Mouse (Mus musculus) urinary bladder, postnatal 0 days (tissue): ENCODE data around the gene Atxn3. TPM values are rescaled to one million over a fixed set of nuclear protein-coding genes. Genes with fewer than 3 reads are reported as not detected.

ENCODE experiments used
- polyA plus RNA-seq: library from polyadenylated mRNA; unstranded; fragments of >200 nt; fragmentation: Nextera tagmentation; extraction: Ambion mirVana; gene quantifications from 2 replicates; pipeline ENCODE4 v1.2.1, GENCODE M21; 2015

The Atxn3 gene
- 10.2 and 11.6 TPM in 2 replicates for polyA plus RNA-seq

DNA sequence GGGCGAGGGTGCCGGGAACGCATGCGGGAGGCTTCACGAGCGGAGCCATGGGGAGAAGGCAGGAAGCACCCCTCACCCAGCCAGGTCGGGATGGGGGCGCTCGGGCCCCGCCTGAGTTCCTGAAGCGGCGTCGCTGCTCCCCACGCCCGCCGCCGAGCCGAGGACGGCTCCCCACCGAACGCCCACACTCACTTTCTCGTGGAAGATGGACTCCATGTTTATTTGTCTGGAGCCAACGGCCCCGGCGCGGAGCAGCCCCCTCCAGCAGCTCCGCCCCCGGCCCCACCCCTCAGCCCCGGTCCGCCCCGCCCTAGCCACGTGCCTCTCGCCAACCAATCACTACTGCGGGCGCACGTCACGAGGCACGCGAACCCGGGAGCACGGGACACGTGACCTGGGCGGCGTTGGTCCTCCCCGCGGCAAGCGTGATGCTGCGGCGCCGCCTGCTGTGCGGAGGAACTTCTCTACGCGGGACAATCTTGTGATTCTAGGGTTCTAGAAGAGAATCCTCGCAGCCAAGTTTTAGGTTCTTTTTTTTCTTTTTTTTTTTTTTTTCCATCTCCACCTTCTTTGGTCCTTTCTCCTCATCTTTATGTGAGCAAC is at the start of gene Atxn3:
Atxn3 (minus strand) TSS at position 305 of the 603 bp plus-strand sequence.

DNA sequence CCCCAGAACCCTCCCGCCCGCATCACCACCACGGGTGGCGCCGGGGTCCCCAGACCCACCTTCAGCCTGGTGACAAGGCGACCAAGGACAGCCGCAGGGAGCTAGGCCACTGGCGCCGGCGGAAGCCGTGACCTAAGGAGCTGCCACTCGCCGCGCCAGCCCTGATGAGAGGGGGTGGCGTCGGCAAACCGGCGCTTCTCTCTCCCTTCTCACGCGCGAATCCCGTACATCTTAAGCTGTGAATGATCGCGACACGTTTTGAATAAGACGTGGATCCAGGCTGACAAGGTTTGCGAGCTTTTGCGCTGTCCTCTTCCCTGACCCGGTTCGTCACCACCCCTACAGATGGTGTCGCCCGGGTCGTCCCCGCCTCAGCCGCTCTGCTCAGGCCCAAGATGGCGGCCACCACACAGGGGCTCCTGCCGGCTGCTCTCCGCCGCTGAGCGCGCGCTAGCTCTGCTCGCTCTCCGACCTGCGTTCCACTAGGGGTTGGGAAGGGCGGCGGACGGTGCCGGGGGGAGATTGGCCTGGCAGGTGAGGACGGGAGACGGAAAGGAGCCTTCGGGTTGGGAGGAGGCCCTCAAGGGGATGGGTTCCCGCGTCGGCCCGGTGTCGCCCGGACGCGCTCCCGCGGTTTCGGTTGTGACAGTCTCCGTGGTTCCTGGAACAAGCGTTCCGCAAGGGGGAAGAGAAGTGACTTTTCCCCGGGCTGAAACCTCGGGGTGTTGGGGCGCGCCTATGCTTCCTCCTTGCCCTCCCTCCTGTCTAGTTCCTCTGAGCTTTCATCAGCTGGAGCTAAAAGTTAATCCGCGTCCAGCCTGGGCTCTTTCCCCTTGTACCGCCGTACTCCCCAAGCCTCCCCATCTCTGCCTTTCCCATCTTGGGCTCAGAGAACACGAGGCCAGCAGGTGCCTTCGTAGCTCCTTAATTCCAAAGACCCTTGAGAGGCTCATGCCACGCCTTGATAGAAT is 17.8 kb upstream of the Atxn3 start, which contains the start of gene Cpsf2:
Cpsf2 (plus strand) TSS at position 388 of the 971 bp plus-strand sequence.

DNA sequence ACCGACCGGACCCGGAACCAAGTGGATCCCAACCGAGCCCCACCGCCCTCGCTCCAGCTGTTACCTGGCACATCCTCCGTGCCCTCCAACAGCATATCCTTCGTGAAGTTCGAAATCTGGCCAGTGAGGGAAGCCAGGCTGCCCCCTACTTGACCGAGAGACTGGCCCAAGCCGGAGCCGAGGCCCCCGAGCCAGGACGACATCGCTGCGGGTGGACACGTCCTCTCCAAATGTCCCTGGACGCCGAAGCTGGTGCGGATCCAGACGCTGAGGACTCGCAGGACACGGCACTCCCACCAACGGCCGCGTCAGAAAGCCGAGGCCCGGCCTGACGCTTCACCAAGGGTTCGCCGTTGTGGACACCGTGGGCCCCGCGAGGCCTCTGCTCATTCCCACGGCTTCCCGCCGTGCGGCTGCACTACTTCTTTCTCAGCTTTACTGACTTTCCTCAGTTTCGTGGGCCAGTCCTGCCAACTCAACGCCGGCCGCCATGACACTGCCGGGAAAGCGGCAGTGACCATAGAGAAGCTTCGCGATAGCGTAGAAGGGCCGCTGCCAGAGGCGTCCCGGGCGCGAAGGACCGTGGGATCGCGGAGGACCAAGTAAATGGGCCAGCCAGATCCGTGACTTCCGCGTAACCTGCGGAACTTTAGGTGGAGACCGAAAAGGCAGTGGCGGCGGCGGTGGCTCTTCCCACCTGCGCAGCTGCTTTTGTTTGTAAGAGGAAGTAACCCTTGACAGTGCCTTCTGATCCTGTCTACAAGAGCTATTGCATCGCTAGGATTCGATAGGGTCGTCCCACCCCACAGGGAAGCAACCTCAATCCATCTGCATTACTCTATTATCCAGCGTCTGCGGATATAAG is 45.2 kb downstream of the Atxn3 start, which contains the start of gene Trip11:
Trip11 (minus strand) TSS at position 642 of the 865 bp plus-strand sequence.

Other genes with a start within 250 kb of the Atxn3 start
- 0.73 and 0.82 TPM in 2 replicates for gene Tc2n, start 239.7 kb downstream of the Atxn3 start, polyA plus RNA-seq
- gene Fbln5, start 139.2 kb downstream of the Atxn3 start, polyA plus RNA-seq: 135 and 165 TPM in 2 replicates
- gene Trip11, start 45.0 kb downstream of the Atxn3 start, polyA plus RNA-seq: 19.5 and 26.2 TPM in 2 replicates
- gene Cpsf2, start 17.7 kb upstream of the Atxn3 start, polyA plus RNA-seq: 13.6 and 16.3 TPM in 2 replicates
- 0.26 and 0.37 TPM in 2 replicates for gene Slc24a4, start 170.5 kb upstream of the Atxn3 start, polyA plus RNA-seq